Mouse (Mus musculus) limb, embryonic 12.5 days (tissue): ENCODE results near the gene Klk13. TPM values are rescaled to one million over a fixed set of nuclear protein-coding genes. Genes with fewer than 3 reads are reported as not detected.
A peak's percentile ranks its signal among the peaks of the same experiment; 100 is the strongest.

ENCODE experiments used
- ATAC-seq: fragments of 200-750 bp; cut with Nextera tagmentation; 2 replicates; pipeline ENCODE4 v1.8.0; 2017; ENCODE audit warnings: low read depth, moderate TSS enrichment; ENCODE audit not compliant: insufficient number of reproducible peaks, insufficient read depth, low FRiP score, low TSS enrichment
- H3K27ac ChIP-seq: fragments of 300-500 bp; sonication (generic); 2 replicates; pipeline ENCODE4 v1.5.1; 2016; ENCODE audit warnings: mild to moderate bottlenecking, moderate library complexity
- H3K27me3 ChIP-seq: fragments of 300-500 bp; sonication (generic); 2 replicates; pipeline ENCODE4 v1.6.1; 2016; ENCODE audit warnings: mild to moderate bottlenecking, moderate library complexity
- H3K36me3 ChIP-seq: fragments of 300-500 bp; sonication (generic); 2 replicates; pipeline ENCODE4 v1.6.1; 2016; ENCODE audit warnings: mild to moderate bottlenecking, moderate library complexity
- H3K4me1 ChIP-seq: fragments of 300-500 bp; sonication (generic); replicated peaks from 2 replicates; pipeline ENCODE4 v1.6.1; 2016
- H3K4me2 ChIP-seq: fragments of 300-500 bp; sonication (generic); 2 replicates; pipeline ENCODE4 v1.6.1; 2016; ENCODE audit warnings: mild to moderate bottlenecking, moderate library complexity
- H3K4me3 ChIP-seq: fragments of 300-500 bp; sonication (generic); replicated peaks from 2 replicates; pipeline ENCODE4 v1.5.1; 2016; ENCODE audit warnings: mild to moderate bottlenecking
- H3K9ac ChIP-seq: fragments of 300-500 bp; sonication (generic); replicated peaks from 2 replicates; pipeline ENCODE4 v1.6.1; 2016; ENCODE audit warnings: mild to moderate bottlenecking, moderate library complexity
- H3K9me3 ChIP-seq: fragments of 300-500 bp; sonication (generic); 2 replicates; pipeline ENCODE4 v1.6.1; 2016; ENCODE audit warnings: mild to moderate bottlenecking, moderate library complexity
- whole genome bisulfite sequencing: fragments of 180-500 bp; shearing (Covaris S2); methylation state at CpG from one replicate; pipeline ENCODE4 v1.1.7; 2016; 5-methylcytosine and 5-hydroxymethylcytosine counted together
- polyA plus RNA-seq: library from polyadenylated mRNA; unstranded; fragments of >200 nt; fragmentation: Nextera tagmentation; extraction: Ambion mirVana; gene quantifications from 2 replicates; pipeline ENCODE4 v1.2.1, GENCODE M21; 2016

The Klk13 gene
- polyA plus RNA-seq, 1 experiment from 2014 or later = 0.11 TPM

DNA sequence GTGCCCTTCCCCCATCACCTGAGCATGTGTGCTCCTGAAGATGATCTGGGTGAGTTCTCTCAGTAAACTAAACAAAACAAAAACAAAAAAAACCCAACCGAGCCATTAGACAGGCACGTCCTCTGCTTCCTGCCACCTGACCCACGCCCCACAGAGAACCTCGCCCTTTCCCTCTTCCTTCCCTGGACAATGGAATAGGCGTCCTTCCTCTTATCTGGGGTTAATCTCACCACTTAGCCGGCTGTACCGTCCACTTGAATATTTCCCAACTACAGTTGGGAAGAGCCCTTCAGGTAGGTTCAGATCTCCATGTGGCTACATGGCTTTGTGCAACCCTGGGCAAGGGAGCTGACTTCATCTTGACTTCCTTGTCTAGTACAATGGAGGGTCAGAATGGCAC is 27.3 kb upstream of the Klk13 start:
- Histone ChIP-seq H3K9me3 (no peaks in the 10 kb centered on the region), H3K27me3 (no peaks in the 10 kb centered on the region), H3K4me3 (no peak overlapping the region), H3K27ac (no peak overlapping the region), H3K9ac (no peak overlapping the region), H3K4me2 (no peak overlapping the region), H3K4me1 (no peaks in the 10 kb centered on the region), H3K36me3 (no peaks in the 10 kb centered on the region)
- ATAC-seq = no peak
- 80% methylated on average over 7 of the region's 7 CpGs for WGBS

GRCm38 (mm10) chr7:43690118-43690517 is 22.2 kb upstream of the Klk13 start, which contains the start of gene Klk14:
TSS of gene Klk14 (plus strand) at chr7:43690418.
- no peak within 1 kb of the TSS for H3K27ac ChIP-seq
- H3K4me3 ChIP-seq = no peak within 1 kb of the TSS
- 0 out of 2 replicates have a peak, but pooled peaks cover 5% of the 10 kb centered on the region for H3K9me3 ChIP-seq
- no peaks in the 10 kb centered on the region for H3K27me3 ChIP-seq
- no peaks in the 10 kb centered on the region for H3K4me1 ChIP-seq
- H3K9ac ChIP-seq = no peak within 1 kb of the TSS
- no peak for ATAC-seq
- H3K36me3 ChIP-seq = no peaks in the 10 kb centered on the region
- H3K4me2 ChIP-seq = no peak within 1 kb of the TSS

- no peak overlapping the region for H3K4me3 ChIP-seq
- no peak overlapping the region for H3K27ac ChIP-seq
- 84% methylated on average over 3 of the region's 3 CpGs for WGBS
- H3K4me1 ChIP-seq = peaks cover 12% of the 10 kb centered on the region
- ATAC-seq = no peak
- peaks cover 13% of the 10 kb centered on the region; the same call in 1 of the 2 replicates for H3K27me3 ChIP-seq
- H3K9ac ChIP-seq = no peak overlapping the region
- H3K36me3 ChIP-seq = no peaks in the 10 kb centered on the region
- H3K9me3 ChIP-seq = no peaks in the 10 kb centered on the region
- H3K4me2 ChIP-seq = no peak overlapping the region
Observed at GRCm38 (mm10) chr7:43710031-43710430, 2.3 kb upstream of the Klk13 start.

DNA sequence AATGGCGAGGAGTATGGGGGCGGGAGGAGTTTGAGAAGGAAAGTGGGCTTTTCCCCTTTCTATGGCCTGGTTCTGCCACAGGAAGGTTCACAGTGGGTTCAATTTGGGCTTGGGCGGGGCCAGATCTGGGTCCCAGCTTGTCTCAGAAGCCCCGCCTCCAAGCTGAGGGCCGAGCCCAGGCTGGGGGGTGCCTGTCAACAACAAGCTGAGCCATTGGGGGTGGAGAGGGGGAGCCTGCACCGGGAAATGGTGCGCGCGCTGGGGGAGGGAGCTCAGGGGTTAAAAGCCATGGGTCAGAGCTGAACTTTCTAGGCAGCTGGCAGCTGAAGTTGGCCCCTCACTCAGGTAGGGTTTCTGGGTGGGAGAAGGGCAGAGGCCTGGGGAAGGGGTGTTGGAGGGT is 550 bp downstream of the Klk13 start:
- no peaks in the 10 kb centered on the region for H3K36me3 ChIP-seq
- H3K4me3 ChIP-seq = no peak overlapping the region
- no peaks in the 10 kb centered on the region for H3K9me3 ChIP-seq
- H3K4me2 ChIP-seq = peak overlapping the region; percentile 40
- 1% methylated on average over 9 of the region's 9 CpGs for WGBS
- no peak for ATAC-seq
- H3K27me3 ChIP-seq = peaks cover 13% of the 10 kb centered on the region; the same call in 1 of the 2 replicates
- H3K4me1 ChIP-seq = peaks cover 12% of the 10 kb centered on the region
- H3K9ac ChIP-seq = no peak overlapping the region
- no peak overlapping the region for H3K27ac ChIP-seq

DNA sequence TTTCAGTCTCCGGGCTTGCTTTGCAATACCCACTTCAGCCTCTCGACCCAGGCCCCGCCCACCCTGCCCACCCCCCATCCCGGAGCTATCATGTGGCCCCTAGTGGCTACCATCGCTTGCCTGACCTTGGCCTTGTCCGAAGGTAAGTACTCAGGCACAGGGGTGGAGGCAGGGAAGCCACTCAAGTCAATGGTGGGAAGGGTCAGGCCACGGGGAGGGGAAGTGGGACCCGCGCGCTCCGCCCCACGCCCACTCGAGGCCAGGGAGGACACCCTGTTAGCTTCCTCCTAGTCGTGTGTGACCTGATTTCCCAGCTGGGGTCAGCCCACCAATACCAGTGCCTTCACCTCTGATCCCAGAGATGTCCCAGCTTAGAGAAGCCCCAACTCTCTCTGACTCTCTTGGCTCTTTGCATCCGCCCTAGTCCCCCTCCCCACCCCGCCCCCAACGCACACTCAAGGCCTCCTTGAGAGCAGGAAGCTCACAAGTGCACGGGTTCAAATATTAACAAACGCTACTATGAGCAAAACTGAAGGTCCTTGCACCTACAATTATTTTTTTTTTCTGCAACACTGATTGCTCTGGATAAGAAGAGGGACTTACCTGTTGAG is 1.5 kb downstream of the Klk13 start:
- 11% methylated on average over 19 of the region's 19 CpGs for WGBS

DNA sequence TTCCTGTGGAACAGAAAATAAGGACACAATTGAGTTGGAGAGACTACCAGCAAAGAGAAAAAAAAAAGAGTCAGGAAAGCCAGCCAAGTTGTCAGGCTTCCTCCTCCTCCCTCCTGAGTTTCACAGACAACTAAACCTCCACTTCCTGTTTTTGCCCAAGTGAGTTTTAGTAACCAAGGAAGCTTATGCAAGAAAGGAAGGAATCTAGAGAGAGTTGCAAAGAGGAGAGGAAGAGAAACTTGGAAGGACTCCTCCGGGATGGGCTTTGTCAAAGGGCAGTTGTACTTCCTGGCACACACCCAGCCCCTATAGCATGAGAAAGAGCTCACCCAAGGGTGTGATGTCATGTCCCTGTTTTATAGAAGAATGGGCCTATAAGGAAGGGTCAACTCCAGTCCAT is 35.4 kb downstream of the Klk13 start:
- no peak overlapping the region for H3K9ac ChIP-seq
- no peaks in the 10 kb centered on the region for H3K27me3 ChIP-seq
- WGBS = 72% methylated on average over 1 of the region's 1 CpGs
- H3K4me2 ChIP-seq = no peak overlapping the region
- no peak overlapping the region for H3K27ac ChIP-seq
- no peaks in the 10 kb centered on the region for H3K9me3 ChIP-seq
- H3K4me3 ChIP-seq = no peak overlapping the region
- ATAC-seq = no peak
- no peaks in the 10 kb centered on the region for H3K36me3 ChIP-seq
- no peaks in the 10 kb centered on the region for H3K4me1 ChIP-seq

More for the DNA sequence above, 1.5 kb downstream of the Klk13 start:
- Histone ChIP-seq H3K27ac (no peak overlapping the region), H3K4me3 (no peak overlapping the region), H3K9me3 (no peaks in the 10 kb centered on the region), H3K36me3 (no peaks in the 10 kb centered on the region), H3K4me1 (peaks cover 12% of the 10 kb centered on the region), H3K27me3 (peaks cover 13% of the 10 kb centered on the region; the same call in 1 of the 2 replicates), H3K4me2 (peak overlapping the region; percentile 40), H3K9ac (no peak overlapping the region)
- no peak for ATAC-seq

- no peak overlapping the region for H3K27ac ChIP-seq
- no peaks in the 10 kb centered on the region for H3K36me3 ChIP-seq
- no peaks in the 10 kb centered on the region for H3K27me3 ChIP-seq
- no peaks in the 10 kb centered on the region for H3K4me1 ChIP-seq
- no peak overlapping the region for H3K4me2 ChIP-seq
- 63% methylated on average over 2 of the region's 2 CpGs for WGBS
- H3K9me3 ChIP-seq = no peaks in the 10 kb centered on the region
- no peak overlapping the region for H3K4me3 ChIP-seq
- no peak for ATAC-seq
- no peak overlapping the region for H3K9ac ChIP-seq
Observed at GRCm38 (mm10) chr7:43752806-43753205, 40.4 kb downstream of the Klk13 start.

- no peaks in the 10 kb centered on the region for H3K36me3 ChIP-seq
- no peak overlapping the region for H3K4me3 ChIP-seq
- H3K4me2 ChIP-seq = no peak overlapping the region
- no peaks in the 10 kb centered on the region for H3K9me3 ChIP-seq
- 61% methylated on average over 8 of the region's 8 CpGs for WGBS
- H3K9ac ChIP-seq = no peak overlapping the region
- H3K27me3 ChIP-seq = no peaks in the 10 kb centered on the region
- no peak overlapping the region for H3K27ac ChIP-seq
- ATAC-seq = no peak
- H3K4me1 ChIP-seq = no peaks in the 10 kb centered on the region
Observed at GRCm38 (mm10) chr7:43766484-43766883, 54.1 kb downstream of the Klk13 start.

DNA sequence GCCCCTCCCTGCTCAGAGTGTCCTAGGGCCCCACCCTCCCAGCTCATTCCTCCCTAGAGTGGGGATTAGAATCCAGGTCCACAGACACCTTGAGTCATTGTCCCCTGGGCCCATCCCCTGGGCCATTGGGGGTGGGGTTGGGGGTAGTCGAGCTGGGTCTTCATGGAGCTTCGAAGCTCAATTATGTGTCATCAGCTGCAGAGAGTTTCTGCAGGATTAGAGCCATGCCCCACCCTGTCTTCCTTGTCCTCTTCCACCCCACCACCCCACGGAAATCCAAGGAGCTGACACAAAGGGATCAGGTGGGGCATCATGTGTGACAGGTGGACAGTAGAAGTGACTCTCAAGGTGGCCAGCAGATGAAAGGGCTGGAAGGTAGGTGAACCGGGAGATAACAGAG is 56.2 kb downstream of the Klk13 start, which contains the start of gene Klk12:
Klk12 (plus strand) TSS at position 301 of the 400 bp plus-strand sequence.
- H3K27ac ChIP-seq = no peak within 1 kb of the TSS
- no peak within 1 kb of the TSS for H3K4me3 ChIP-seq
- H3K4me1 ChIP-seq = no peaks in the 10 kb centered on the region
- H3K4me2 ChIP-seq = no peak within 1 kb of the TSS
- H3K9me3 ChIP-seq = no peaks in the 10 kb centered on the region
- WGBS = 80% methylated on average over 4 of the region's 4 CpGs
- H3K36me3 ChIP-seq = no peaks in the 10 kb centered on the region
- ATAC-seq = no peak
- no peaks in the 10 kb centered on the region for H3K27me3 ChIP-seq
- H3K9ac ChIP-seq = no peak within 1 kb of the TSS

DNA sequence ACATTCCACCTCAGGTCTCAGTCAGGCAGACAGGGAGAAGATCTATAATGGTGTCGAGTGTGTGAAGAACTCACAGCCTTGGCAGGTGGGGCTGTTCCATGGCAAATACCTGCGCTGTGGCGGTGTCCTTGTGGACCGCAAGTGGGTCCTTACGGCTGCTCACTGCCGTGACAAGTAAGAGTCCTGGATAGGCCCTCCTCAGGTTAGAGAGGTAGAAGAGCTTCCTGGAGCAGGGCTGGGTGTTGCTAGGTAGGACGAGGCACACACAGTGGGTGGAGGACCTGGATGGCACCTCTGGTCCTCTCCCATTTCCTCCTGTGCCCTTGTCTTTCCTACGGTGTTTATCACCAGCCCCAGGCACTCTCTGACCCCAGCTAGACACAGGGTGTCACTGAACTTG is 57.3 kb downstream of the Klk13 start:
- H3K4me2 ChIP-seq = no peak overlapping the region
- no peaks in the 10 kb centered on the region for H3K36me3 ChIP-seq
- WGBS = 89% methylated on average over 8 of the region's 8 CpGs
- no peak for ATAC-seq
- H3K4me1 ChIP-seq = no peaks in the 10 kb centered on the region
- H3K27ac ChIP-seq = no peak overlapping the region
- no peak overlapping the region for H3K9ac ChIP-seq
- H3K9me3 ChIP-seq = no peaks in the 10 kb centered on the region
- no peak overlapping the region for H3K4me3 ChIP-seq
- H3K27me3 ChIP-seq = no peaks in the 10 kb centered on the region

DNA sequence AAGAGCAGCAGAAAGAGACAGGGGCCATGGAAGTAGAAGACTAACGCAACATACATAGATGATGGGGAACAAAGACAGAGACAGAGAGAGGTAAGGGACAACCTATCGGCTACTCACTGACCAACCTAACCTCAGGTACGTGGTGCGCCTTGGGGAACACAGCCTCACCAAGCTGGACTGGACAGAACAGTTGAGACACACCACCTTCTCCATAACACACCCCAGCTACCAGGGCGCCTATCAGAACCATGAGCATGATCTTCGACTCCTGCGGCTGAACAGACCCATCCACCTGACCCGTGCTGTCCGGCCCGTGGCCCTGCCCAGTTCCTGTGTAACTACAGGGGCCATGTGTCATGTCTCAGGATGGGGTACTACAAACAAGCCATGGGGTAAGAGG is 58.3 kb downstream of the Klk13 start:
- H3K9me3 ChIP-seq = no peaks in the 10 kb centered on the region
- H3K4me3 ChIP-seq = no peak overlapping the region
- H3K9ac ChIP-seq = no peak overlapping the region
- no peaks in the 10 kb centered on the region for H3K4me1 ChIP-seq
- no peak overlapping the region for H3K4me2 ChIP-seq
- no peak for ATAC-seq
- no peaks in the 10 kb centered on the region for H3K27me3 ChIP-seq
- H3K36me3 ChIP-seq = no peaks in the 10 kb centered on the region
- no peak overlapping the region for H3K27ac ChIP-seq
- WGBS = 95% methylated on average over 10 of the region's 10 CpGs

DNA sequence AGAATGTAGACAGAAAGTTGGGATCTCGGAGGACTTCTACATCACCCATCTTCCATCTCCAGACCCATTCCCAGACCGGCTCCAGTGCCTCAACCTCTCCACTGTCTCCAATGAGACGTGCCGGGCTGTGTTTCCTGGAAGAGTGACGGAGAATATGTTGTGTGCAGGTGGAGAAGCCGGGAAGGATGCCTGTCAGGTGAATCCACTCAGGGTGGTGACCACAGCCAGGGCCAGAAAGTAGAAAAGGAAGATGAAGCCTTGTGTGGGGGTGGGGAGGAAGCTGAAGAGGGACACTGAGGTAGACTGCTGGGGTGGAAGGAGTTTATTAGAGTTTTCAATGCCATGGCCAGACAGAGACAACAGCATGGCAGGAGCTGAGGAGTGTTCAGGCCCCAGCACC is 59.5 kb downstream of the Klk13 start:
- Histone ChIP-seq H3K27ac (no peak overlapping the region), H3K4me2 (no peak overlapping the region), H3K4me3 (no peak overlapping the region), H3K9ac (no peak overlapping the region), H3K27me3 (no peaks in the 10 kb centered on the region), H3K9me3 (no peaks in the 10 kb centered on the region), H3K4me1 (no peaks in the 10 kb centered on the region), H3K36me3 (no peaks in the 10 kb centered on the region)
- ATAC-seq = no peak
- 89% methylated on average over 6 of the region's 6 CpGs for WGBS
